Mouse (Mus musculus) neural tube, embryonic 10.5 days (tissue): Measurements from ENCODE around the gene Ctnnal1.
"Not testable (repeated sequence)": the region's sequence is repeated elsewhere in the genome, so short reads cannot be mapped to it uniquely, and the experiment has no call there.

ENCODE experiments used
- DNase-seq: peaks from one replicate; pipeline ENCODE4 v3.0.0-alpha.2; 2017; ENCODE audit warnings: low spot score; ENCODE audit errors: extremely low spot score

The Ctnnal1 gene

DNA sequence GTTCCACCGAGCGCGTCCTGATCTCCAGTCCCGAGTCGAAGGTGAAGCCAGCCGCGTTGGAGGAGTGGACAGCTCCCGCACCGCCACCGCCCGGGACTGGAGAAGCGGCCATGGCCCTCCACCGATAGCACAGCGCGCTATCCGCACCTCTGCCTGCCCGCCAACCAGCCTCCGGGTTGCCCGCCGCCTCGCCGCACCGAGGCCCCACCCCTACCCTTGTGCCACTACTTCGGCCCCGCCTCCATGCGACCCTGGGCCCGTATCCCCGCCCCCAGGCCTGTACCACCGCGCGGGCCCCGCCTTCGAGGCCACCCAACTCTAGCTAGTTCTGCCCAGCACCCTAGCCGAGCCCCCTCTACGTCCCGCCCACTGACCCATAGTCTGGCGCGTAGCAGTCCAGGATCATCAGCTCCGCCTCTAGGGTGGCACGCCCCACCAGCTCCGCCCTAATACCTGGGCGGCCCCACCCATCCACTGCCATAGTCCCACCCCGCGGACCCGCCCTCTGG is at the start of gene Ctnnal1:
Gene Ctnnal1, minus strand, starts transcription at position 186 of the 509 bp plus-strand sequence.
- peak; percentile 88 for DNase-seq

DNA sequence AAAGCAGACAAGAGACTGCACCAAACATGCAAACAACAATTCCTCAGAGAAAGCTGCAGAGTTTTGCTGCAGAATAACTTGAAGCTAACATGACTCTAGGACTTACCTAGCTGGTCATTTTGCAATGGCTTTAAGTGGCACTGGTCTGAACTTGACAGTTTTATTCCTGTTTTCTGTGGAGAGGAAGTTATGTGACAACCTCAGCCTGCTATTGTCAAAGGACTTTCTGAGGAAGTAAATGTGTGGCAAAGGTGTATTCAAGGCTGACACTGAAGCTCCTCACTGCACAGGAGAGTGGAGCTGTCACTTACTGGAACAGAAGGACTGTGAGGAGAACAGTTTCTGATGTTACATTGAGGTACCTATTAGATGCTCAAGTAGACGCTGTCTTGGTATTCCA is 49.8 kb upstream of the Ctnnal1 start:
- DNase-seq, result no peak

DNA sequence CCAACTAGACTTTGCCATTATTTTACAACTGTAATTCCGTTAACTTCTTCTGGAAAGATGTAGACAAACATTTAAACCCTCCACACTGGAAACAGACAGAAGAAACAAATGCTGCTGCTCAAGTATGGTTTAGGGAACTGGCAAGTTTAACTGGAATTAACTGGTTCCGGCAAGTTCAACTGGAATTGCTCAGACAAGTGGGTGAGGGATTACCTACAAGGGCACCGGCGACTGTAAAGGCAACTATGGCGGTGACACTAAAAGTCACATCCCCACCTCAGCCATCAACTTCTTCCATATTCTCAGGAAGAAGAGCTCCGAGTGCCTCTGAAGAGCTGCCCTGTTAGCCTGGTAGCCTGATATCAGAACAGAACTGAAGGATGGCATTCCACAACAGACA is 49.4 kb upstream of the Ctnnal1 start:
- DNase-seq, result no peak

DNA sequence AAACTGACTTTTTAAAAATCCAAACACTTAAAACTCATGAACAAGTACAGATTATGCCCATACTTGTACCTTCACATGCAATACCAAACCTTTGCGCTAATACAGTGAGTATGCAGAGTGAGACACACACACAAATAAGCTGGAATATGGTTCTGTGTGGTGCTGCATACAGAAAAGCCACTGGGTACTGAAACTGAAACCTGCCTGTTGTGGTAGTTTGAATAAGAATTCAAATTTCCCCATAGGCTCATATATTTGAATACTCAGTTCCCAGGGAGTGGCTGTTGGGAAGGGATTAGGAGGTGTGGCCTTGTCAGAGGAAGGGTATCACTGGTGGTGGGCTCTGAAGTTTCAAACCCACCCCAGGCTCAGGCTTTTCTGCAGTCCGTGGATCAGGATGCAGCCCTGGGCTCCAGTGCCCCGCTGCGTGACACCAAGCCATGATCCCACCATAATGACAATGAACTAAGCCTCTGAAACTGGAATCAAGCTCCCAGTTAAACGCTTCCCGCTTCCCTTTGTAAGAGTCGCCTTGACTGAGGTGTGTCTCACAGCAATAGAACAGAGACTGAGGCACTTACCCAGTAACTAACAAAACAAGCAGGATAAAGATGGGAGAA is 47.5 kb upstream of the Ctnnal1 start:
- no peak for DNase-seq

DNA sequence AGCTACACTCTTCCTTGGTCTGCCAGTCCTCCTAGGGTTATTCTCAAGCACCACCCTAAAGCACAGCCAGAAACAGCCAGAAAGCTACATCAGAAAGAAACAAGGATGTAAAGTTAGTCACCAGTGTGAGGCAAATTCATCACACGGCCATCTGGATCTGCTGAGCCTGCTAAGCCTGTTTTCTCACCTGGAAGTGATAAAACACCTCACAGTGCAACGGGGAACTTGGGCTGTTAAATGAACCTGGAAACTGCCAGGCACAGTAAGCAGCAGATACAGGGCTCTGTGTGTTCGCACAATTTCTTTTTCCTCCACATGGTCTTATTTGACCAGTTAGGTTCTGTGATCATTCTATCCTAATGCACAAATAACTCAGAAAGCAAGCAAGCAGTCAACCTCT is 44.6 kb upstream of the Ctnnal1 start:
- no peak for DNase-seq

DNA sequence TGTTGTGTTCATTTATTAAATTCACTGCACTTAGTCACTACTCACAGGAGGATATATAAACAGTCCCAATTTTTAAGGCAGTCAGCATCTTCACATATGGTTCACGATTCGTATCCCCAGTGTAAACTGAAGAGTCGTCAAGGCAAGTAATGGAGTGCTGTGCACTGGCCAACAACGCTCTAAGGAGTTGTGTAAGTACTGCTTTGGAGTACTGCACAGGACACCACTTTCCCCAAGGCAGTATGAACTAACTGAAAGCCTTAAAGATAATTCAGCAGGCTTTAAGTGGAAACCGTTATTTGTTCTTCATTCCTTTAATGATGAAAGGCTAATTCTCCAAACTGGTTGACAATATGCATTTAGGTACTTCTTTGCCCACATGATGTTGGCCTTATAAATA is 42.7 kb upstream of the Ctnnal1 start:
- no peak for DNase-seq

DNA sequence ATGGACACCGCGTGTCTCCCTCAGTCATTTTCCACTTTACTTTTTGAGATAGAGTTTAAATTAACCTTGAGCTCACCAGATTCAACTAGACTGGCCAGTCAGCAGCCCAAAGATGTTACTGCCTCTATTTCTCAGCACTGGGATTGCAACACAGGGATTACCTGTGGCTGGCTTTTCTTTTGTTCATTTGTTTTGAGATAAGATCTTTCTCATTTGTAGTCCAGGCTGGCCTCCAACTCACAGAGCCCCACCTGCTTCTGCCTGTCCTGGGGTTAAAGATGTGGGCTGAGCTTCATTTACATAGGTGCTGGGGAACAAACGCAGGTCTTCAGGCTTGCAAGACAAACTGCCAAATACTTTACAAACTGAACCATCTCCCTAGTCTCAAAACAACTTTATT is 41.9 kb upstream of the Ctnnal1 start:
- DNase-seq, result no peak

DNA sequence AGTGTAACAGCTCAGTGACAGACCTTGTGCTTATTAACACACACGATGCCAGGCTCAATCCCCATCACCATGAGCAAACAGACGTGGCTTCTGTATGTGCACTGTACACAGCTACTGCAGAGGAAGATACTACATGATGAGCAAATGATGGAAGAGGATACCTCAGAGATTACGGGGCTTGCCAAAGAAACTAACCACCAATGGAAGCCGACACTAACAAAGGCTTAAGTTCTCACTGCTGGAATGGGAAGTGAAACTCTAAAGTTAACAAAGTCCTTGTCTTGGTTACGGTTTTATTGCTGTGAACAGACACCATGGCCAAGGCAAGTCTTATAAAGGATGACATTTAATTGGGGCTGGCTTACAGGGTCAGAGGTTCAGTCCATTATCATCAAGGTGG is 40.5 kb upstream of the Ctnnal1 start:
- DNase-seq, result no peak

DNA sequence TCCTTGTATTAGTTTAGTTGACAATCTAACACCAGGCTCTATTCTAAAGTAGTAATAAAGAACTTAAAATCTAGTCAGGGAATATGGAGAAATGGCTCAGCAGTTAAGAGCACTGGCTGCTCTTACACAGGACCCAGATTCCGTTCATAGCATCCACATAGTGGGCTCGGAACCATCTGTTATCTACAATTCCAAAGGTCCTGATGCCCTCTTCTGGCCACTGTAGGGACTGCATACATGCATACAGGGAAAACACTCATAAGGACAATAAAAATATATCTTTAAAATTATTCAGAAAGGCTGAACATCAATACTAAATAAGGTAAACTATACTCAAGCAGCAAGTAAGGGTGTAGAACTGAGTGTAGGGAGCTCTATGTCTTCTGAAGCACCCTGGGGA is 36.7 kb upstream of the Ctnnal1 start:
- no peak for DNase-seq

DNA sequence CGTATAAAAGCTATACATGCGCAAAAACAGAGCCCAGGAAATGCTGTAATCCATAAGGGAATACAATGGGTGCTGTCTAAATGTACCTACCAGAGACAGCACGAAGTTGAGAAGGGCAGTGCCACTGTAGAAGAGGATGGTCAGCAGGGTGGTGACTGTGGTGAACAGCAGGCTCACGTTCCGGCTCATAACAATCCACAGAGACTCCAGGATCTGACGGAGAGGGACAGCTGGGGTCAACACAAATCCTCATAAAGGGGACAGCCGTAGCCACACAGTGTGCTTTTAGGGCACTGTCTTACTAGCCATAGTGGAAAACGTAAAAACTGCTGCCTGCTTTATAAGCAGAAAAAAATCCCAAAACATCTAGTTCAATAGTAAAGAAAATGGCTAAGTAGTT is 34.2 kb upstream of the Ctnnal1 start:
- no peak for DNase-seq

DNA sequence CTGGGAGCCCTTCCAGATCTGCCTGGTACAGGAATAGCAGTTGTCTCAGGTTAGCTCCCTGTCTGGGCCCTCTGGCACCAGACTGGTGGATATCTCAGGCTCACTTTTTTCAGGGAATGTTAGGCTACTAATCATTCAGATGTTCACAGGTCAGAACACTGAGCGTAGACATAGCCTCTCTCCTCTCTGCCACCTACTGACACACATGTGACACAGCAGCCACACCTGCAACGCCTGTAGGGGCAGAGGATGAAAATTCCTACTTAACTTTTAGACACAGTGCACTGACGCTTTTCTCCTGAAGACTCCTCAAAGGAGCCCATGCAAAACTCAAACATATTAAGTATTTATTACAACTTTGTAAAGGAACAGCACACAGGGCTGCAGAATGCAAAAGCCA is 32.5 kb upstream of the Ctnnal1 start:
- no peak for DNase-seq

DNA sequence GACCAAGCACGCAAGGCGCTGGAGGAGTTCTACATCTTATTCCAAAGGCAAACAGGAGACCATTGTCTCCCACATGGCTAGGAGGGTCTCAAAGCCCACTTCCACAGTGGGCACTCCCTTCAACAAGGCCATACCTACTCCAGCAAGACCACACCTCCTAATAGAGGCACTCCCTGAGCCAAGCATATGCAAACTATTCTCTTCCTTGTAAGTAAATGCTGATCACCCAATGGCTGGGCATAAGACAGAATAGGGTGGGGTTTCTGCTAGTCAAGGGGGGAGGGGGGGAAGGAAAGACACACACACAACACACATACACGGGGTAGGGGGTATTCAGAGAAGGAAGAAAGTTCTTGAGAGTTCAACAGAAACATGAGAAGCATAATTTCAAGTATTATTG is 29.2 kb upstream of the Ctnnal1 start:
- DNase-seq, result no peak

DNA sequence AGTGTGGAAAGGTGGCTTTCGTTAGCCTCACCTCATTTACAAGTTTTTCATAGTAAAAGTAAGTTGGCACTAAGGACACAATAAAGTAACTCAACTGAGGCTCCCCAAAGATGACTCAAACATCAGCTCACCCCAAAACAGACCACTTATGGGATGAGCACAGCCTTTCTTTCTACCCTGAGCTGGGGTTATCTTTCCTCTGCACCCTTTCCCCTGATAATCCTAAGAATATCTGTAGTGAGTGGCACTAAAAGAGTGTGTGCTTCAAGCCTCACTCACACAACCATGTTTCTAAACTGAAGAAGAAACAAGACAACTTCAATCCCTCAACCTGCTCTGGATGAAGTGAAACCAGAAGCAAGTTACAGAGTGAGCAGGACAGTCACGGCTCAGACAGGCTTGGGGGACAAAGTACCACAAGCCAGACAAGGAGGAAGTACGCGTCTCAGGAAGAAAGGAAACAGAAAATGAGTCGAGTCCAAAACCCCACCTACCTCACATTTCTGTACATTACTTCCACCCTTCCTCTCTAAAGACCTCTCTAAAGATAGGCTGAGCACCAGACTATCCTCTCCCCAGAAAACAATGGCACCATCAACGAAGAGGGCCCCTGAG is 27.6 kb upstream of the Ctnnal1 start:
- DNase-seq, result no peak

DNA sequence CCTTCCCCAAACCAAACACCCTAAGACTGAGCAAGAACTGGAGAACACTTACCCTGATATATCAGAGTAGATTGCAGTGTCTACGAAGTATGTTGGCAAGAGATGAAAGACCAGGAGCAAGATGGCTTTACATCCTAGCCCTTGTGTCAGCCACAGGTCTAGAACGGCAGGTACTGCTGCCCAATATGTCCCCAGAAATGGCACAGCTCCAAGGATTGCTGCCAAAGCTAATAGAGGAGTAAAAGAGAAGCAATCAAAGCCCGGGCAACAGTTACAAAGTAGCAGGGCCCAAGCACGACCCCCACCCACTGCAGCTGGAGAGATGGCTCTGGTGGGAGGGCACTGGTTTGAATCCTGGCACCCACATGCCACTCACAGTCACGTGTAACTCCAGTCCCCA is 23.5 kb upstream of the Ctnnal1 start:
- DNase-seq, result no peak

DNA sequence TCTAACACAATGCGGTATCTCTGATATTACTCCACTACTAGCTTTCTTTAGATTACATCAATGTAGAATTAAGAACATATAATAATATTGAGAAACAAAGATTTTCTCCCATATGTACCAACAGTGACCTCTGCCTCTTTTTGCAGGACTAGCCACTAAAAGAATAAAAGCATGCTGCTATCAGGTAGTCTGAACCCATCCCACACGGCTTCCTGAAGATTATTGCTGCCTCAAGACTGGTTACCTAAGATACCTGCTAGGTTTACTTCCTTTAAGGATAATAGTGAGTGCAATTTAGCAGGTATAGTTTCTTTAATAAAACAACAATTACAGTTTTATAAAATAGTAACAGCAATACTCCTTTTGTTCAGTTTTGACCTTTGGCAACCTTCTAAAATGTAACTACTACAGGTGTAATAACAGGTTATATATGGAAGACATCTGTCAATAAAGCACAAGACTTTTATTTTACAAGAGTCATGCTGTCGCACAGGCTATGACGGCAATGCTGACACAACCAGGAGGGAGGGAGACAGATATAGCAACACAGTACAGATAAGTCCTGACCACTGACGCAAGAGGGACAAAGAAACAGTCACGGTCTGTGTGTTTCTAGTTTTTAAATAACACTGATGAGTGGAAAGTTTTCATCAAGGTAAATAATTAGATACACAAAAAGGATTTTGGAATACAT is 21.4 kb upstream of the Ctnnal1 start:
- no peak for DNase-seq

DNA sequence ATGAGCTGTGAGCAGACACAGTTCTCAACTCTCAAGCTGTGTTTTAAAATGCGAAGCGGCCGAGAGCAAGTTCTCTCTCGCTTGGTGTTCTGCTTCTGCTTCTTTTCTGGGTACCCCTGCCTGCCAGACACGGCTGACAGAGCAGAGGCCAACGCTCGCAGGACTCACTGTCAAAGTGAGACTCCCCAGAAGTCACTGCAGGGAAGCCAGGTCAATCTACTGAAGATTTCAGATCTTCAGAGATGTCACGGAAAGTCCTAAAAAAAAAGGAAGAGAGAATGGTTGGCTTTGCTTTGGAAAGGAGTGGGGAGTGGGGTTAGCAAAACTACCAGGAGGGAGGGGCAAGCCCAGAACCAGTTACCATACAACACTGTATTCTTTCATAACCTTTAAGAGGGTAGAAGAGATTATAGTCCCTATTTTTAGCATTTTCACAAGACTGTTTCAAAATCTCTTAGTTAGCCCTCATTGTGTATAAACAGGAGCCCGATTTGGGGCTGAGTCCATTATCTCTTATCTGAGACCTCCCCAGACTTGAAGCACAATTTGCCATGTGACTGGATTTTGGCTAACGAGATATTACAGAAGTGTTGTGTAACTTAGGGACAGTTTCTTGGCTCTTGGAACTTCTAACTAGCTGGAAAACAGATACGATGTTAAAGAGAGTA is 15.2 kb upstream of the Ctnnal1 start:
- DNase-seq, result no peak

DNA sequence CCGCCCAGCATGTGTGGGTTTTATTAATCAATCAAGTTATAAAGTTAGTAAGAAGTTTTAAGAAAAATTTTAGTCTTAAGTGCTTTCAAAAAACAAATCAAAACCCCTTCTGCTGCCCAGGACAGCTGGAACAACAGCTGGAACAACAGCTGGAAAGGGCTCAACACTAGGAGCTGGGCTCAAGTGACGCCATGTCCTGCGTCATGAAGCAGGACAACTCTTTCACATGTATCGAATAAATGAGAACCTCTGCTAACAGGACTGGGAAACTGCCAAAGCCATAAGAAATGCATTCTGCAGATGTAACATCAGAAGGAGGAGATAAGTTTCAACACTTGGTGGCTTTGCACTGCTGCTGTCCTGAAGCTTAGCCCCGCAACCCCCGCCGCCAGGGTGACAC is 14.0 kb upstream of the Ctnnal1 start:
- DNase-seq, result no peak

DNA sequence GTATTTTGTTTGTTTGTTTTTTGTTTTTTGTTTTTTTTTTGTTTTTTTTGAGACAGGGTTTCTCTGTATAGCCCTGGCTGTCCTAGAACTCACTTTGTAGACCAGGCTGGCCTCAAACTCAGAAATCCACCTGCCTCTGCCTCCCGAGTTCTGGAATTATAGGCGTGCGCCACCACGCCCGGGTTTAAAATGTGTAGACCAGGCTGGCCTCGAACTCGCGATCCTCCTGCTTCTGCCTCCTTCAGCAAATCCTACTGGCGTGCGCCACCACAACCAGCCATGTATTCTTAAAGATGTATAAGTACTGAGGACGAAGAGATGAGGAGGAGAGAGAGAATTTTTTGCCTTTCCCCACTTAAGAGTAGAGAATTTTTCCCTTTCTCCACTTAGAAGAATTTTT is 5.6 kb upstream of the Ctnnal1 start:
- not testable (repeated sequence) for DNase-seq

DNA sequence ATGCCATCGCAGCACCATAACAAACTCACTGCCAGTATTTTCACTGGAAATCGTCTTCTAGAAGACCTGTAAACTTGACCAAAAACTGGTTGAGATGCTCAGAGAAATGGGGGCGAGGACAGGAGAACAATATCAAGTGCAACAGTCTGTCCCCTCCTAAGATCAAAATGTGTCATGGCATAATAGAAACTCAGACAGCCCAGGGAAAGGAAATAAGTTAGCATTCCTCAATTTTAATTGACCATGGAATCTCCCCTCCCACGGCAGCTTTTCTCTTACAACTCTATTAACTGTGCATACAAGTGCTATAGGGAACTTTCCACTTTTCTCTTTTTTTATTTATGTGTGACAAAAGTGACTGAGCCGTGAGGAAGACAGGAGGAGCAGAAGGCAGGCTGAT is 2.8 kb upstream of the Ctnnal1 start:
- no peak for DNase-seq

DNA sequence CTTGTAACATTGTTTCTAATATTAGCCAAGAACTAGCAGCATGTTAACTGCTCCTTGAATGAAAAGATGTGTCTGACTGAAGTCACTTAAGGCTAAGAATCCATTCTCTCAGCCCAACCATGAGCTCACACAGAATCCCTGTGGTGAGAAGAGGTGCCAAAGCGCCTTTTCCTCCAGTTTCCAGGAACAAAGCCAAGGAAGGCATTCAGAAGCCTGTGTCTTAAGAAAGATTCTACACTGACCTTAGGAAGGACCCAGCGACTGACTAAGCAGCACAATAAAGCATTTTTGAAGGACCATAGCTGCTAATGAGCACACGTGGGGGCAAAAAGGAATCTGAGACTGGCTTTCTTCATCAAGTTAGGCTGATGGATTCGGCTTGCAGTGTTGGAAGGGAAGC is 983 bp upstream of the Ctnnal1 start:
- DNase-seq, result no peak

DNA sequence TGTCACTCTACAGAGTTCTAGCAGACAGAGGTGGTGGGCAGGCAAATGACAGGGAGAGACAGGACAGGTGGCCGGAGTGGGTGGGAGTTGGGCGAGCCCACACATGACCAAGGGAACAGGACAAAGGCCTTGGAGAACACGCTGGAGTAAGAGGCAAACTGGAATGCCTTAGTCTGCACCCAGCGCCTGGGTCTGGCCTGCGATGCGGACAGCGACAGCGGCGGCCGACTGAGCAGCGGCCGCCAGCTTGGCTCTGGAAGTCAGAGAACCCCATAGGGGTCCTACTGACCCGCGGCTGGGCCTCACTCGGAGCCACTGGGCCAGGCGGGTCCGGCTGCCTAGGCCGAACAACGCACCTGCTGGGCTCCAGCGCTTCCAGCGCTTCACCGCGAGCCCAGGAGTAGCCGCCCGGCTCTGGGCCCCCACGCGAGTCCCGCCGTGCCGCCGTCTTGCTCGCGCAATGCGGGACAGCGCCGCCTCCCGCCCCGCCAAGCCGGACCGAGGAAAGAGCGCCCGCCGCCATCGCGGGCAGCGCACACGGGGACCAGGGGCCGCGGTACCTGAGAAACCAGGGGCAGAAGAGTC is 479 bp downstream of the Ctnnal1 start:
- no peak for DNase-seq

DNA sequence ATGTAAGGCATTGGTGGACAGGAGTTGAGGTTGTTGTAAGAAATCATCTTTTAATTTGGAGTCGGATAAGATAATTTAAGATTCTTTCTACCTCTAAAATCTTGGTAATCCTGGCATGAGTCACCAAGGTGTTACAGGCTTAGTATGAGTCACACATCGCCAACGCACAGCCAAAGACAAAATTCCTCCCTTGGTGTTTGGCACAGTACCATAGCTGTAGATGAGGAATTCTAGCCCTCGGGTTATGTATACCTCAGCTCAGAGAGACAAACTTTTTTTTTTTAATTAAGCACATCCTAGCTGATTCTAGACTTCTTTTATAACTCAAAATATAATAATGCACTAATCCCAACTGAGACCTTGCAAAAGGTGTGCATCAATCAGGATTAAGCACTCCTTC is 972 bp downstream of the Ctnnal1 start:
- no peak for DNase-seq
